Mouse (Mus musculus): ENCODE measurements around the gene Hjurp.

GRCm38 (mm10) chr1:88218051-88218450 is 59.4 kb downstream of the Hjurp start:
- TF ChIP-seq CTCF (IDR thresholded peaks at IDR 0.05; ENCODE audit: low read depth) (no peak), EP300 (IDR thresholded peaks at IDR 0.05; ENCODE audit: low read depth) (no peak)
